Mouse (Mus musculus) midbrain, postnatal 0 days (tissue): Measurements from ENCODE around the gene Arl3. TPM values are rescaled to one million over a fixed set of nuclear protein-coding genes. Genes with fewer than 3 reads are reported as not detected.

Experiments used
- ATAC-seq: fragments of 200-750 bp; cut with Nextera tagmentation; 2 replicates; pipeline ENCODE4 v1.8.0; 2017; ENCODE audit warnings: moderate number of reproducible peaks, mild to moderate bottlenecking, moderate TSS enrichment, moderate library complexity; ENCODE audit not compliant: low FRiP score
- DNase-seq: peaks from one replicate; pipeline ENCODE4 v3.0.0-alpha.2; 2015; ENCODE audit warnings: low spot score
- H3K27ac ChIP-seq: fragments of 300-500 bp; sonication (generic); 2 replicates; pipeline ENCODE4 v1.5.1; 2014; ENCODE audit warnings: low read depth, mild to moderate bottlenecking, low read length, mixed read lengths
- H3K27me3 ChIP-seq: fragments of 300-500 bp; sonication (generic); 2 replicates; pipeline ENCODE4 v1.6.1; 2014; ENCODE audit warnings: low read length, control low read depth, mixed read lengths; ENCODE audit not compliant: insufficient read depth
- H3K36me3 ChIP-seq: fragments of 300-500 bp; sonication (generic); 2 replicates; pipeline ENCODE4 v1.6.1; 2014; ENCODE audit warnings: low read length, control low read depth, mixed read lengths; ENCODE audit not compliant: insufficient read depth
- H3K4me1 ChIP-seq: fragments of 300-500 bp; sonication (generic); 2 replicates; pipeline ENCODE4 v1.6.1; 2014; ENCODE audit warnings: mild to moderate bottlenecking, control low read depth, antibody characterized with exemption, low read length, mixed read lengths; ENCODE audit not compliant: insufficient read depth
- H3K4me2 ChIP-seq: fragments of 300-500 bp; sonication (generic); 2 replicates; pipeline ENCODE4 v1.6.1; 2014; ENCODE audit warnings: low read depth, mild to moderate bottlenecking, low read length, mixed read lengths; ENCODE audit not compliant: poor library complexity, severe bottlenecking
- H3K4me3 ChIP-seq: fragments of 300-500 bp; sonication (generic); 2 replicates; pipeline ENCODE4 v1.5.1; 2014; ENCODE audit warnings: low read depth, mild to moderate bottlenecking, low read length, moderate library complexity
- H3K9ac ChIP-seq: fragments of 300-500 bp; sonication (generic); replicated peaks from 2 replicates; pipeline ENCODE4 v1.6.1; 2014; ENCODE audit warnings: mild to moderate bottlenecking, low read length, moderate library complexity, mixed read lengths; ENCODE audit not compliant: poor library complexity, severe bottlenecking
- H3K9me3 ChIP-seq: fragments of 300-500 bp; sonication (generic); 2 replicates; pipeline ENCODE4 v1.6.1; 2016; ENCODE audit warnings: low read length, control low read depth
- CTCF ChIP-seq: IDR thresholded peaks from 2 replicates; pipeline ENCODE4 v1.5.1; 2016; ENCODE audit warnings: antibody characterized with exemption, mild to moderate bottlenecking
- WGBS: fragments of 180-500 bp; shearing (Covaris S2); extraction: QIAGEN DNeasy Blood & Tissue Kit; methylation state at CpG from one replicate; pipeline ENCODE4 v1.1.7; 2014; 5-methylcytosine and 5-hydroxymethylcytosine counted together
- polyA plus RNA-seq: library from polyadenylated mRNA; unstranded; fragments of >200 nt; fragmentation: Nextera tagmentation; extraction: Ambion mirVana; gene quantifications from 2 replicates; pipeline ENCODE4 v1.2.1, GENCODE M21; 2015
- total RNA-seq: library from RNA; depleted of rRNA; stranded (reverse); fragments of >200 nt; gene quantifications from 2 replicates; pipeline ENCODE4 v1.2.3, GENCODE M21; 2014

Arl3 gene
- total and polyA plus RNA-seq, 2 experiments from 2014 or later, result 109 to 194 TPM

DNA sequence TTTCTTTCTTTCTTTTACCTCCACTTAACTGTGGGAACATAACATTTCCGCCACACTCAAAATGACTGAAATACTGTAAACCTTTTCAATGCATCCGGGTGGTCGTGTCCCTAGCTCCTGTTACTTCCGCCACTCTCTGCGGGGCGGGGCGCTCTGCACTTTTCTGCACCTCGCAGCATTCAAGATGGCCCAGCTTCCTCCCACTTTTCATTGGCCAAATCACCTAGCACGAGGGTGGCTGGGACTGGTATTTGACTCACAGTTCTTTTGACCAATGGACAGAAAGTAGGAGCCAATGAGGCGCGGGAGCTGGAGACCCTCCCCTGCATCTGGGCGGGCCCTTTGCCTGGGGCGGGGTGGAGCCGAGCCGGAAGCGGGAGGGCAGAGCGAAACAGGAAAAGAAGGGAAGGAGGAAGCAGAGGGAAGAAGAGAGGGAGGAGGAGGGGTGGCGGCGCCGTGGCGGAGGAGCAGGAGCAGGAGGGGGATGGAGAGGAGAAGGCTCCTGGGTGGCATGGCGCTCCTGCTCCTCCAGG lies 25.8 kb upstream of the Arl3 start, which contains the start of gene Wbp1l:
TSS of gene Wbp1l (plus strand) at position 365 of the 533 bp plus-strand sequence.
- H3K27ac ChIP-seq, result peak within 1 kb of the TSS; percentile 62
- DNase-seq (peak; percentile 99), ATAC-seq (peak; percentile 98)
- H3K9ac ChIP-seq, result peak within 1 kb of the TSS; percentile 91
- H3K4me1 ChIP-seq, result no peaks in the 10 kb centered on the region
- no peaks in the 10 kb centered on the region for H3K27me3 ChIP-seq
- no peak for TF ChIP-seq CTCF
- H3K9me3 ChIP-seq, result no peaks in the 10 kb centered on the region
- H3K36me3 ChIP-seq, result peaks cover 9% of the 10 kb centered on the region
- WGBS, result 0% methylated on average over 22 of the region's 22 CpGs
- peak within 1 kb of the TSS; percentile 88 for H3K4me2 ChIP-seq
- H3K4me3 ChIP-seq, result peak within 1 kb of the TSS; percentile 88

DNA sequence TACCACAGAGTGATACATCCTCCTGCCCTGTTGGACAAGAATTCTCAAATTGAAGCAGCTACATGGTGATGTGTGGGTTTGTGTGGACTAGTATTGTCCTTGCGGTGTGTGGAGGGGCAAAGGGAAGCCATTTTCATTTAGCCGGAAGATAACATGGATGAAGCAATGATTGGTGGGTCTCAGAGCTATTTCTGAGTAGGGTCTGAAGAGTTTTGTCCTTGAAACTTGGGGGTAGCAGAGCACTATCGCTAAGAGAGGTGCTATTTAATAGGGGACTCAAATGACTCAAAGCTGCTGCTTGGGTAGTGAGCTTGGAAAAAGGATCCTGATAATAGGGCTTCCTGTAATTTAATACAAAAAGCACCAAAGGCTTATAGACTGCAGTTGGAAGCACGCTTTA lies 25.2 kb upstream of the Arl3 start:
- Histone ChIP-seq H3K27ac (no peak overlapping the region), H3K4me2 (peak overlapping the region; percentile 22; the same call in 1 of the 2 replicates), H3K9me3 (no peaks in the 10 kb centered on the region), H3K36me3 (peaks cover 9% of the 10 kb centered on the region), H3K9ac (no peak overlapping the region), H3K4me1 (no peaks in the 10 kb centered on the region), H3K4me3 (no peak overlapping the region), H3K27me3 (no peaks in the 10 kb centered on the region)
- TF ChIP-seq CTCF, result no peak
- ATAC-seq, result no peak
- 80% methylated on average over 4 of the region's 4 CpGs for WGBS
- DNase-seq, result no peak

DNA sequence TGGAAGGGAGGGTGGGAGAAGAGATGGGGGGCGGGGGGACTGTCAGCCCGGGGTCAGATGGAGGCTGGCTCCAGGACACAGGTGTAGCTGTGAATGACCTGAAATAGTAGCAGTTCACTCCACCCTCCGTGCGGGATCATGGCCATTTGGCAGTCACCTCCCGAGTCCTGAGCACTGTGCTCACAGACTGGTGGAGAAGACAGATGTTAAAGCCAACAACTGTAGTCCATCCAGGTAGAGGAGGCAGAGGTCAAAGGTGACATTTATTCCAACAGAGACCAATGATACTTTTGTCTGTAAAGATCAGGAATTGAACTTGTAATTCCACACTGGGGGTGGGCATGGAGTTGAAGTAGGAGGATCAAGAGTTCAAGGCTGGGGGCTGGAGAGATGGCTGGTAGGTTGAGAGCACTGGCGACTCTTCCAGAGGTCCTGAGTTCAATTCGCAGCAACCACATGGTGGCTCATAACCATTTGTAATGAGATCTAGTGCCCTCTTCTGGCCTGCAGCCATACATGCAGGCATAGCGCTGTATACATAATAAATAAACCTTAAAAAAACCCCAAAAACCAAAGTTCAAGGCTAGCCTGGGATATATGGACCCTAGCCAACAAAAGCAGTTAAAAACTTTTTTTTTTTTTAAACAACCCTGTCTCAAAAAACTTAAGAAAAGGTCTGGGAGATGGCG lies 19.9 kb upstream of the Arl3 start:
- DNase-seq (no peak), ATAC-seq (no peak)
- 96% methylated on average over 9 of the region's 9 CpGs for WGBS
- Histone ChIP-seq H3K27ac (no peak overlapping the region), H3K36me3 (peaks cover 20% of the 10 kb centered on the region), H3K4me2 (no peak overlapping the region), H3K9ac (no peak overlapping the region), H3K4me3 (no peak overlapping the region), H3K27me3 (no peaks in the 10 kb centered on the region), H3K9me3 (no peaks in the 10 kb centered on the region), H3K4me1 (no peaks in the 10 kb centered on the region)
- peak; percentile 39 for TF ChIP-seq CTCF

DNA sequence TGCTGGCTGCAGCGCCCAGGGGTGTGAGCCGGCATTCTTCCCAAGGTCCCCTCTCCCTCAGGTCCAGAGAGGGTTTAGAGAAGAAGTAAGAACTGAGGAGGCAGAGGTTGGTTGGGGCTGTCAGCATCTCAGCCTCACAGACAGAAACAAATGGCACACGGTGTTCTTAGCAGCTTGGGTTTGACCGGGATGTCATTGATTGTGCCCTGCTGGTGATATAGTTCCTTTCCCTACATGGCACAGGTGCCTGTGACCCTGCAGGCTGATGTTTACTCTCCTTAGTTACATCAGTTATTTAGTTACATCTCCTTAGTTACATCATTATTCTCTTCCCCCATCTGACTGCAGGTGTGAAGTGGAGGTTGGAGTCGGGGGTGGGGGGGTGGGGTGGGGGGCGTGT lies 18.6 kb upstream of the Arl3 start:
- Histone ChIP-seq H3K4me2 (no peak overlapping the region), H3K9ac (no peak overlapping the region), H3K4me1 (no peaks in the 10 kb centered on the region), H3K27me3 (no peaks in the 10 kb centered on the region), H3K9me3 (no peaks in the 10 kb centered on the region), H3K4me3 (no peak overlapping the region), H3K36me3 (peaks cover 22% of the 10 kb centered on the region), H3K27ac (no peak overlapping the region)
- ATAC-seq (no peak), DNase-seq (no peak)
- WGBS, result 88% methylated on average over 6 of the region's 6 CpGs
- no peak for TF ChIP-seq CTCF

DNA sequence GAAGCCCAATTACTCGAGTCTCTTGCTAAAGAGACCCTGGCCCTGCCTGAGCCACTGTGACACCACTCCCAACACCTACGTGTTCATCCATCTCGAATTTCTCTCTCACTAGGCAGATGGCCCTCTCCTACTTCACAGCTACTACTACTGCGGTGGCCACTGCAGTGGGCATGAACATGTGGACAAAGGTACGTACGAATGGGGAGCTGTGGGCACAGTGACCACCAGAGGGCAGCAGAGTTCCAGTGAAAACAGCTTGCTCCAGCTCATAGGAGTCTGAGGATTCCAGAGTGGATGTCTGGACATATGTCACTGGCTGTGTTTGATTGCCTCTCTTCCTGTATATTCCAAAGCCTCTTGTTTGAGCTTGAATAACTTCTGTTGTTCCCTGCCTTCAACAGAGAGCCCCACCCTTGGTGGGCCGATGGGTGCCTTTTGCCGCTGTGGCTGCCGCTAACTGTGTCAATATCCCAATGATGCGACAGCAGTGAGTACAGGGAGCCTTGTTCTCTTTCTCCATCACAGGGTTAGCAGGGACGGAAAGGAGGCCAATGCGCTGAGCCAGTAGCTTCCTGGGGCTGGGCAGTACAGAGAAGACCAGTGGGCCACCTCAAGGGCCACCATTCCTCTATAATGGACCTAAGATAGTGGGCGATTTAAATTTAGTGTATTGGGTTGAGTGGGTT lies 15.0 kb upstream of the Arl3 start:
- Histone ChIP-seq H3K27ac (no peak overlapping the region), H3K9ac (no peak overlapping the region), H3K4me1 (no peaks in the 10 kb centered on the region), H3K9me3 (no peaks in the 10 kb centered on the region), H3K27me3 (no peaks in the 10 kb centered on the region), H3K4me3 (no peak overlapping the region), H3K36me3 (peaks cover 18% of the 10 kb centered on the region), H3K4me2 (no peak overlapping the region)
- 61% methylated on average over 13 of the region's 13 CpGs for WGBS
- DNase-seq (peak; percentile 88), ATAC-seq (peak; percentile 75)
- peak; percentile 98 for TF ChIP-seq CTCF

DNA sequence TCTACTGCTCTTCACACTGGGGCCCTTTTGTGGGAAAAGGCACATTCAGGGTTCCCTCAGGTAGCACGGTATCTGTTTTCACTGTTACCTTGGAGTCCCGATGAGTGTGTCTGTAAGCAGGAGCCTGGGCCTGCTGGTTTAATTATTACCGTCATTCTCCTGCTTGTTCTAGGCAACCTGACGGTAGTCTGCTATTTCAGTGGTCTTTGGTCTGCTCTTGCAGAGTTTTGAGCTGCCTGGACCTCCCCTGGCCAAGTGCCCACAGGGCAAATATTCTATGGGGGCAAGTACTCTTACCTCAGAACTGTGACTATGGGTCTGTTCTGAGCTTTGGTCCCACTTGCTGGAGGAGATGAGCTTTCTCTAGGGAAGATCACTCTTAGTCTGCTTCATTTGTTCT lies 2.2 kb upstream of the Arl3 start:
- DNase-seq (no peak), ATAC-seq (no peak)
- Histone ChIP-seq H3K9ac (no peak overlapping the region), H3K4me1 (no peaks in the 10 kb centered on the region), H3K9me3 (no peaks in the 10 kb centered on the region), H3K4me2 (no peak overlapping the region), H3K27ac (no peak overlapping the region), H3K27me3 (no peaks in the 10 kb centered on the region), H3K4me3 (no peak overlapping the region), H3K36me3 (no peaks in the 10 kb centered on the region)
- 71% methylated on average over 4 of the region's 4 CpGs for WGBS
- no peak for TF ChIP-seq CTCF
